9 mouse cellular contexts compared by ENCODE assay signal in genomic region chrX:76680890-76681289, GRCm38 (mm10).
DNase-seq lines count a peak whose midpoint lies in the region; ATAC-seq and TF ChIP-seq lines count a peak whose summit lies in the region.
"Had no signal": no experiment of that assay in that cellular context is flagged by ENCODE, and none has a peak within 500 bp of the region (broad histone marks: within the 10 kb centered on the region; RNA-seq: fewer than 3 reads in every experiment).

No protein-coding gene starts in this region.

- H3K4me3 ChIP-seq in gastrocnemius, adult 2 months, result no peak overlapping the region
- H3K4me3 ChIP-seq in heart, embryonic 12.5 days, result no peak overlapping the region
- H3K4me3 ChIP-seq: liver, embryonic 15.5 days had no signal

- no peak overlapping the region for H3K27ac ChIP-seq in gastrocnemius, adult 2 months
- H3K27ac ChIP-seq in heart, embryonic 12.5 days (ENCODE audit: poor library complexity, severe bottlenecking), result no peak overlapping the region
- H3K27ac ChIP-seq: liver, embryonic 15.5 days had no signal

- H3K27me3 ChIP-seq in heart, embryonic 12.5 days (replicated peaks), result no peaks in the 10 kb centered on the region
- H3K27me3 ChIP-seq: liver, embryonic 15.5 days had no signal

- DNase-seq in gastrocnemius, adult 2 months, result no peak
- DNase-seq in gastrocnemius, postnatal 25 days, result no peak
- peak; percentile 1 for DNase-seq in ovary, postnatal 14 days (ENCODE audit: low spot score)
- no peak for DNase-seq in ovary, adult 18-20 months (ENCODE audit: low spot score)
- peak; percentile 34 for DNase-seq in embryo, embryonic 11 days
- DNase-seq in left cerebral cortex, postnatal 14 days (ENCODE audit: low spot score in 2 of 2), result peak; percentile 46 to 49

- no peaks in the 10 kb centered on the region for H3K36me3 ChIP-seq in heart, embryonic 12.5 days
- H3K36me3 ChIP-seq: liver, embryonic 15.5 days had no signal

- H3K4me2 ChIP-seq in heart, embryonic 12.5 days, result no peak overlapping the region
- H3K4me2 ChIP-seq: liver, embryonic 15.5 days had no signal

- no peaks in the 10 kb centered on the region for H3K9me3 ChIP-seq in heart, embryonic 12.5 days (replicated peaks)
- H3K9me3 ChIP-seq: liver, embryonic 15.5 days had no signal

- intact Hi-C loops in gastrocnemius, adult 2 months (cut with DNase I), result no loop called here
- intact Hi-C loops in left cerebral cortex, postnatal 14 days (cut with DNase I), result loop anchor here (5.0 to 10.0 kb wide), 2 partner anchors 954 to 1041 kb away; no protein-coding TSS in a partner anchor

- no peak overlapping the region for H3K9ac ChIP-seq in heart, embryonic 12.5 days
- H3K9ac ChIP-seq: liver, embryonic 15.5 days had no signal

- TF ChIP-seq CTCF in gastrocnemius, adult 2 months (IDR thresholded peaks at IDR 0.05), result peak; percentile 43

- H3K4me1 ChIP-seq in heart, embryonic 12.5 days (replicated peaks), result no peaks in the 10 kb centered on the region
- H3K4me1 ChIP-seq: liver, embryonic 15.5 days had no signal

- ATAC-seq in erythroid progenitor cell, adult 5-6 weeks (replicated peaks; ENCODE audit: low FRiP score, poor library complexity, severe bottlenecking), result no peak
- ATAC-seq in heart, embryonic 12.5 days (ENCODE audit: insufficient number of reproducible peaks, low FRiP score), result no peak

Comparison
In these comparisons a context has a peak if more than half of its experiments do, and no peak if none do; other contexts are left out.
1. DNase-seq: peak in ovary, postnatal 14 days (single experiment), embryo, embryonic 11 days (single experiment) and left cerebral cortex, postnatal 14 days (2 of 2); none in gastrocnemius, adult 2 months (single experiment), gastrocnemius, postnatal 25 days (single experiment) and ovary, adult 18-20 months (single experiment).